Mouse (Mus musculus): Measurements from ENCODE around the gene 4833420G17Rik. TPM values are rescaled to one million over a fixed set of nuclear protein-coding genes. Genes with fewer than 3 reads are reported as not detected.
"Not testable (repeated sequence)": the region's sequence is repeated elsewhere in the genome, so short reads cannot be mapped to it uniquely, and the experiment has no call there.

Gene 4833420G17Rik
- polyA plus RNA-seq, 1 experiment, result 116 TPM

- DNase-seq (ENCODE audit: low read depth), result no peak
- TF ChIP-seq POLR2A (IDR thresholded peaks at IDR 0.05; ENCODE audit: borderline replicate concordance, extremely low read depth, insufficient read depth, insufficient read length, poor library complexity, severe bottlenecking) (no peak), CTCF (IDR thresholded peaks at IDR 0.05; ENCODE audit: borderline replicate concordance, extremely low read depth, insufficient read depth, insufficient read length) (no peak)
Observed at GRCm38 (mm10) chr13:119476631-119477030, 14.1 kb downstream of the 4833420G17Rik start.

- no peak for TF ChIP-seq CTCF (IDR thresholded peaks at IDR 0.05; ENCODE audit: borderline replicate concordance, extremely low read depth, insufficient read depth, insufficient read length)
- TF ChIP-seq POLR2A (IDR thresholded peaks at IDR 0.05; ENCODE audit: borderline replicate concordance, extremely low read depth, insufficient read depth, insufficient read length, poor library complexity, severe bottlenecking), result no peak
- DNase-seq (ENCODE audit: low read depth), result no peak
Observed at GRCm38 (mm10) chr13:119477789-119478188, 15.2 kb downstream of the 4833420G17Rik start.

- TF ChIP-seq POLR2A (IDR thresholded peaks at IDR 0.05; ENCODE audit: borderline replicate concordance, extremely low read depth, insufficient read depth, insufficient read length, poor library complexity, severe bottlenecking) (no peak), CTCF (IDR thresholded peaks at IDR 0.05; ENCODE audit: borderline replicate concordance, extremely low read depth, insufficient read depth, insufficient read length) (no peak)
- DNase-seq (ENCODE audit: low read depth), result peak; percentile 24
Observed at GRCm38 (mm10) chr13:119487354-119487753, 24.8 kb downstream of the 4833420G17Rik start.

GRCm38 (mm10) chr13:119487880-119488580 is 25.5 kb downstream of the 4833420G17Rik start, which contains the start of the genes Tmem267 and 3110070M22Rik:
Gene Tmem267, plus strand, starts transcription at chr13:119488039.
Gene 3110070M22Rik, minus strand, starts transcription at chr13:119488383.
- no peak; the same call in 1 of the 2 replicates for TF ChIP-seq POLR2A (IDR thresholded peaks at IDR 0.05; ENCODE audit: borderline replicate concordance, extremely low read depth, insufficient read depth, insufficient read length, poor library complexity, severe bottlenecking)
- peak; percentile 23; the same call in 1 of the 2 replicates for TF ChIP-seq CTCF (IDR thresholded peaks at IDR 0.05; ENCODE audit: borderline replicate concordance, extremely low read depth, insufficient read depth, insufficient read length)
- peak; percentile 94 for DNase-seq (ENCODE audit: low read depth)

GRCm38 (mm10) chr13:119492083-119492482 is 29.5 kb downstream of the 4833420G17Rik start:
- not testable (repeated sequence) for DNase-seq (ENCODE audit: low read depth)

- not testable (repeated sequence) for DNase-seq (ENCODE audit: low read depth)
Observed at GRCm38 (mm10) chr13:119494938-119495337, 32.4 kb downstream of the 4833420G17Rik start.

Other genes starting within 250 kb of the 4833420G17Rik start
- 65.7 and 77.6 TPM in 2 replicates for gene Paip1, start 34.2 kb upstream of the 4833420G17Rik start, polyA plus RNA-seq (2012; rRNA removed)
- gene Tmem267, start 25.3 kb downstream of the 4833420G17Rik start, polyA plus RNA-seq (2012; rRNA removed), result 11.4 and 13.6 TPM in 2 replicates
- gene 3110070M22Rik, start 25.6 kb downstream of the 4833420G17Rik start, polyA plus RNA-seq (2012; rRNA removed), result 2.1 TPM in 2 replicates
- gene Ccl28, start 161.1 kb downstream of the 4833420G17Rik start, polyA plus RNA-seq (2012; rRNA removed), result 0.29 and 0.30 TPM in 2 replicates
- 234 and 317 TPM in 2 replicates for gene Hmgcs1, start 227.6 kb downstream of the 4833420G17Rik start, polyA plus RNA-seq (2012; rRNA removed)

Data from brain, embryonic 14.5 days (tissue).